Mouse (Mus musculus) olfactory bulb, adult 2 months (tissue): ENCODE data around the gene Igdcc3. TPM values are rescaled to one million over a fixed set of nuclear protein-coding genes. Genes with fewer than 3 reads are reported as not detected.

Experiments used
- H3K27ac ChIP-seq: fragments of 200-500 bp; 2 replicates; pipeline ENCODE4 v1.5.1; 2012; ENCODE audit warnings: low read depth, low read length; ENCODE audit not compliant: insufficient read depth
- H3K4me1 ChIP-seq: fragments of 200-500 bp; 2 replicates; pipeline ENCODE4 v1.6.1; 2012; ENCODE audit warnings: low read length; ENCODE audit not compliant: control insufficient read depth, insufficient read depth
- H3K4me3 ChIP-seq: fragments of 200-500 bp; 2 replicates; pipeline ENCODE4 v1.5.1; 2012; ENCODE audit warnings: mild to moderate bottlenecking, low read depth, low read length, moderate library complexity; ENCODE audit not compliant: insufficient read depth
- CTCF ChIP-seq: fragments of 200-500 bp; IDR thresholded peaks from 2 replicates; pipeline ENCODE4 v1.5.1; 2012; ENCODE audit warnings: low read depth, mild to moderate bottlenecking, low read length, moderate library complexity; ENCODE audit not compliant: insufficient read depth
- POLR2A ChIP-seq: fragments of 200-500 bp; IDR thresholded peaks from 2 replicates; pipeline ENCODE4 v1.6.1; 2012; ENCODE audit warnings: mild to moderate bottlenecking, low read depth, low read length, moderate library complexity; ENCODE audit not compliant: insufficient read depth
- WGBS: fragments of 180-500 bp; shearing (Covaris S2); methylation state at CpG from one replicate; pipeline ENCODE4 v1.1.7; 2018; 5-methylcytosine and 5-hydroxymethylcytosine counted together
- polyA plus RNA-seq: library from polyadenylated mRNA; stranded (reverse); fragments of >200 nt; gene quantifications from 2 replicates; pipeline ENCODE4 v1.2.4, GENCODE M21; 2012; ENCODE audit warnings: low replicate concordance; ENCODE audit not compliant: missing spikeins, insufficient read depth, insufficient read length

Igdcc3 gene
- polyA plus RNA-seq: not detected in 2 replicates

DNA sequence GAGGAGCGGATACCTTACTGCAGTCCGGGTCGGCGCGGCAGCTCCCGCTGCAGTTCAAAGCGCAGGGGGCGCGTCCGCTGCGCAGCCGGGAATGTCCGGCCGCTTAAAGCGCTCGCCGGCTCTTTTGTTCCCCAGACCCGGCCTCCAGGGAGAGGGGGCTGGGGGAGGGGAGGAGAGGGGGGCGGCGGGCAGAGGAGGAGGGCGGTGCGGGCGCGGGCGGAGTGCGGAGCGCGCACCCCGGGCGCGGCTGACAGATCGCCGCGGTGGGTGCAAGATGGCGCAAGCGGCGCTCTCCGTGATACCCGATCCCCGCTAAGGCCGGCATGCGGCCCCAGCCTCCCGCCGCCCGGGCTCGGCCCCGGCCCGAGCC lies at the start of gene Igdcc3:
Igdcc3 (plus strand) TSS at position 254 of the 370 bp plus-strand sequence.
- peak within 1 kb of the TSS; percentile 83 for H3K4me3 ChIP-seq
- under 1% methylated on average over 48 of the region's 48 CpGs for WGBS
- TF ChIP-seq CTCF (no peak), POLR2A (no peak)
- H3K4me1 ChIP-seq: peaks cover 9% of the 10 kb centered on the region
- no peak within 1 kb of the TSS for H3K27ac ChIP-seq

DNA sequence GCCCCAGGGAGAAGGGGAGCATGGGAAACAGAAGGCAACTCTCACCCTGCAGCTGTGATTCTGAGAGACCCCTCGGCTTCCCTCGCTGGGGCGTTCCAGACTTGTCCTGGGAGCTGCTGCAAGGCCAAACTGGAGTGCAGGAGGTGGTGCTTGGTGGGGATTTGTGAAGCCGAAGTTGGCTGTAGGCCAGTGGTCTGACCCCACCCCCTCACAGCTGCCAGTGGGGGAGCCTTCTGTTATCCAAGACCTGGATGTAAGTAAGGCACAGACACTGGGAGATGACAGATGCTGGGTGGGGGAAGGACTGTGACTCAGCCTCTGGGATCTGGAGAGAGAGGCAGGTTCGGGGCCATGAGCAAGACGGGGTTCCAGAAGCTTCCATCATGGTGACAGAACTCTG lies 46.8 kb upstream of the Igdcc3 start:
- TF ChIP-seq POLR2A (no peak), CTCF (no peak)
- Histone ChIP-seq H3K4me1 (peaks cover 5% of the 10 kb centered on the region), H3K27ac (no peak overlapping the region), H3K4me3 (no peak overlapping the region)
- 27% methylated on average over 6 of the region's 6 CpGs for WGBS

DNA sequence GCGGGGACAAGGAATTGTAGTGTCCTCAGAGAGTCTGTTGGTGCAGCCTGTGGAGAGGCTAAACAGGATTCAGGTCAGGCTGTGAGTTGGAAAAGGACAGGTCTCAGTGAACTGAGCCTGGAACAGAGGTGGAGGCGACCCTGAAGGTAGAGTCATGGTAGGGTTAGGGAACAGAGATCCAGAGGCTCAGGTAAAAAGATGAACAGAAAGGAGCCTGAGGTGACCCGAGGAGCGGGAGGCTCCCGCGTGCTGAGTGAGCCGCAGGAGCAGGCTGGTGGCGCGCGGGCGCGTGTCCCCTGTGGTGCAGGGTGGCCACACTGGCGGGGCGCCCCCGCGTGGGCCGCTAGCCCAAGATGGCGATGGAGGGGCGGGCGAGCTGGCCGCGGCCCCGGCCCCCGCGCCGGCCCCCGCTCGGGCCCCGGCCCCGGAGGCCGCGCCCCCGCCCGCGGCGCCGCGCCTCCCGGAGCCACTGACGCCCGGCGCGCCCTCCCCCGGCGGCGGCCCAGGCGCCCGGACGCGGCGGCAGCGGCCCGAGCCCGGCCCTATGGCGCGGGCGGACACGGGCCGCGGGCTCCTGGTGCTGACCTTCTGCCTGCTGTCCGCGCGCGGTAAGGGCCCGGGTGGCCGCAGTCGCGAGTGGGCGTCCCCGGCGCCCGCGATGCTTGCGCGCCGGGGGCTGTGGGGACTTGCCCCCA lies 39.9 kb upstream of the Igdcc3 start, which contains the start of gene Igdcc4:
Igdcc4 (plus strand) TSS at position 496 of the 695 bp plus-strand sequence.
- H3K4me1 ChIP-seq: peaks cover 16% of the 10 kb centered on the region
- no peak for TF ChIP-seq CTCF
- peak within 1 kb of the TSS; percentile 37; the same call in 1 of the 2 replicates for H3K27ac ChIP-seq
- 10% methylated on average over 70 of the region's 76 CpGs for WGBS
- H3K4me3 ChIP-seq: peak within 1 kb of the TSS; percentile 55

DNA sequence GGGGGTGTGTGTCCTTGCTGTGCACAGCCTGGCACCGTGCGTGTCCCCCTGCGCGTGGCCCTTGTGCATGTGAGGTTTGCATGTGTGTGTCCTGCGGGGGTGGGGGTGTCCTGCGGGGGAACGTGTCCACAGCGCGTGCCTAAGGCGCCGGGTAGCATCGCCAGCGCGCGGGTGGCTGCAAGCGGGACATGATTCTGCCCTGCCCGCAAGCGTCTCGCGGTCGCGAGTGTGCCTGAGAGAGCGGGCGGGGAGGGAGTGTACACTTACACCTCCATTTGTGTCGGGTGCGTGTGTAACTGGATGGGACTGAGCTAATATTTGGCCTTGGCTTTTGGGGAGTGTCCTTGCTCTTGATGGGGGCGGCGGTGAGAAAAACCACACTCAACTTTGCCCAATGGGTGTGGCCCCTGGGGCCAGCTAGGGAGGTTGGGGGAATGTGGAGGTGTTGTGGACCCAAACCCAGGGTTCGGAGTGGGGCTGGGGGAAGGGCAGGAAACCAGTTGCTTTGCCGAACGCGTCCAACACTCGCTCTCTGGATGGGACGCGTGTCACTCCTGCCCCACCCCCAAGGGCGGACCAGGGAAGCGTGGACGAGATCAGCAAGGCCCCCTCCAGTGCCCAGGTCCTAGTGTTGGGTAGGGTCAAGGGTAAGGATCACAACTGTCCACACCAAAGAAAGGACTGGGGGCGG lies 39.2 kb upstream of the Igdcc3 start:
- H3K4me3 ChIP-seq: peak overlapping the region; percentile 55
- TF ChIP-seq CTCF (no peak), POLR2A (no peak)
- H3K4me1 ChIP-seq: peaks cover 16% of the 10 kb centered on the region
- peak overlapping the region; percentile 37; the same call in 1 of the 2 replicates for H3K27ac ChIP-seq
- under 1% methylated on average over 39 of the region's 39 CpGs for WGBS

DNA sequence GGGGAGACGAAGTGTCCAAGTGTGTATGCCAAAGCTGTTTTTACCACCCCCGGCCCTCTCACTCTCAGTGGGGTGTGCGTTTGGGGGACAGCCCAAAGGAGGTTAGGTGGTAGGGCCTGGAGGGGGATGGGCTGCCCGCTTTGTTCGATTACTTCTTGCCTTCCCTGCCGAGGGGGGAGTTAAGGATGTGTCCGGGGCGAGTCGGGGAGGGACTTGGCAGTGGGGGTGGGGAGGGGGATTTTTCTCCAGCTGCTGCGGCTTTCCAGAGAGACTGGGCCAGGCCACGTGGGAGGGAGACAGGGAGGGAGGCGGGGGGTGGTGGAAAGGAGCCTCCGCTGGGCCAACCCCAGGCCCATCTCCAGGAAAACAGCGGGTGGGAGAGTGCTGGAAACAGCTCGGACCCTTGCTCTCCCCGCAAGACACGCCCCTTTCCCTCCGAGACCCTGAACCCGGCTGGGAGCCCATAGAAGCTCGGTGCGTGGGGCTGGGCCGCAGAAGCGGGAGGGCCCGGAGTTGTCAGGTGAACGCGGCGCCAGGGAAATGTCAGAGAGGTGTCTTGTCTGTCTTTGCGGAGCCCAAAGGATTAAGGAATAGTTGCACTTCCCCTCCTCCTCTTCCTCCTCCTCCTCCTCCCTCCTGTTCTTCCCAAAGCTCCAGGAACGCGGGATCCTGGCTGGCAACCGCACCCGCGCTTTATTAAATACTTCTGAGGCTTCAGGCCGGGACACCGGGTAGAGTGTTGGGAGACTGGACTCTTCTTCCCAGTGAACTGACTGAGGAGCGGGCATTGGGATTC lies 38.4 kb upstream of the Igdcc3 start:
- peaks cover 16% of the 10 kb centered on the region for H3K4me1 ChIP-seq
- H3K27ac ChIP-seq: peak overlapping the region; percentile 37; the same call in 1 of the 2 replicates
- no peak for TF ChIP-seq CTCF
- TF ChIP-seq POLR2A: no peak
- peak overlapping the region; percentile 55 for H3K4me3 ChIP-seq
- 5% methylated on average over 36 of the region's 36 CpGs for WGBS

DNA sequence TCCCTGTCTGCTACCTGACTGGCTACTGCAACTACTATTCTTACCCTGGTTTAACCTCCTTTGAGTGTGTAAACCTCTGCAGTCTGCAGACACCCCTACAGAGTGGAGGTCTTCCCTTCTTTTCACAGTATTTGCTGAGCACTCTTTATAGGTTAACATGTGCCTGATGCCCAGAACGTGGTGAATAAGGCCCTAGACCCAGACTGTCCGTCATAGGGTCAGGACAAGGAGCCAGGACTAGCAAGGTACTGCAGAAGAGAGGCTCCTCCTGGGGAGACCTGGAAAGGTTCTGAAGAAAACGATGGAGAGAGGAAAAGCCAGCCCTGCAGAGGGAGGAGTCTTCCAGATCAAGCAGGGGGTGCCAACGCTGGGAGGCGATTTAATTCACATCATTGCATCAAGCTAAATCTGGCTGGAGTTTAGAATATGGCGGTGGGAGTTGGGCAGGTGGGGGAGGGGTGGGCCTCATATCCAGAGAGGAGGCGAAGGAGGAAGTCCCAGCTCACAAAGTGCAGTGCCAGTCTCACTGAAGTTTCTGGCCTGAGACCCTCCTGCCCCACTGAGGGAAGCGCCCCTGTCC lies 37.7 kb upstream of the Igdcc3 start:
- Histone ChIP-seq H3K4me1 (peaks cover 16% of the 10 kb centered on the region), H3K4me3 (peak overlapping the region; percentile 55; the same call in 1 of the 2 replicates), H3K27ac (peak overlapping the region; percentile 22; the same call in 1 of the 2 replicates)
- TF ChIP-seq POLR2A: no peak
- no peak for TF ChIP-seq CTCF
- 31% methylated on average over 8 of the region's 8 CpGs for WGBS

DNA sequence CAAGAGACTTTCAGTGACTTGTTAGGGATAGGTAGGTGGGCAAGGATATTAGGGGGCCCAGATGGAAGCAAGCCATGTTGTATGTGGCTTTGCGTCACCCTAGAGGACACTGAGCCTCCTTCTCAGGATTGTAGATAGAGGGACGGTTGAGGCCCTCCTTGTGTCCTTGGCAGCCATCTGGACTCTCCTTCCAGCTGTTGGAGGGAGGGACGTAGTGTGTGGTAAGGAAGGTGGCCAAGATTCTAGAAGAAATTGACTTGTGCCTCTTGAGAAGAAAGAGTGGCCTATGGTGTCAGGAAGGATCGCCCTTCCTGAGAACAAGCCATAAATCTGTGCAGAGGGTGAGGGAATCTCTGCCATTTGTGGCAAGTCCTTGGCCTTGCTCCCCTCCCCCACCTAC lies 34.2 kb upstream of the Igdcc3 start:
- Histone ChIP-seq H3K4me3 (no peak overlapping the region), H3K27ac (no peak overlapping the region), H3K4me1 (peaks cover 24% of the 10 kb centered on the region)
- TF ChIP-seq CTCF (no peak), POLR2A (no peak)
- 81% methylated on average over 4 of the region's 4 CpGs for WGBS

DNA sequence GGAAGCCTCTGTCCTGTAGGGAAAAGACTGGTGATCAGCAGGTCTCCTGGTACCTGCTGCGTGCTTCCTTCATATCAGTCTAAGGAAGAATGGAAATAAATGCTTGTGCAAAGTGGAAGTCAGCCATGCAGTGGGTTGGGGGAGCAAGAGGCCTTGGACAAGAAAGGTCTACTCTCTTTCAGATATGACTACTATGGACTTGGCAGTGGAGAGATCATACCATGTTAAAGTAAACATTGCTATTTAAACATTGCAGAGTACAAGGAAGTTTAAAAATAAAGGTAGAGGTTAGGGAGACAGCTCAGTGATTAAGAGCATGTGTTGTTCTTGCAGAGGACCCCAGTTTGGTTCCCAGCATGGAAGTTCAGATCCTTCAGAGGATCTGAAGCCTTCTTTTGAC lies 33.1 kb upstream of the Igdcc3 start:
- no peak overlapping the region for H3K27ac ChIP-seq
- H3K4me3 ChIP-seq: no peak overlapping the region
- TF ChIP-seq POLR2A (no peak), CTCF (no peak)
- 90% methylated on average over 1 of the region's 1 CpGs for WGBS
- peaks cover 14% of the 10 kb centered on the region for H3K4me1 ChIP-seq
